Comparison of ENCODE assay signal across 29 mouse cellular contexts in genomic region chr5:90624708-90625425, GRCm38 (mm10). TPM values are rescaled to one million over a fixed set of nuclear protein-coding genes. Genes with fewer than 3 reads are reported as not detected.
DNase-seq lines count a peak whose midpoint lies in the region; ATAC-seq and TF ChIP-seq lines count a peak whose summit lies in the region.
"Had no signal": no experiment of that assay in that cellular context is flagged by ENCODE, and none has a peak within 500 bp of the region (broad histone marks: within the 10 kb centered on the region; RNA-seq: fewer than 3 reads in every experiment).

No protein-coding gene starts in this region.

- no peak for ATAC-seq in lung, postnatal 0 days
- ATAC-seq in kidney, postnatal 0 days (replicated peaks; ENCODE audit: low FRiP score, low read depth), result peak; percentile 74; the same call in 1 of the 2 replicates
- ATAC-seq: forebrain, postnatal 0 days; intestine, postnatal 0 days had no signal

- H3K9me3 ChIP-seq in lung, postnatal 0 days (ENCODE audit: low read length), result no peaks in the 10 kb centered on the region
- H3K9me3 ChIP-seq in kidney, postnatal 0 days (replicated peaks; ENCODE audit: low read length), result no peaks in the 10 kb centered on the region
- H3K9me3 ChIP-seq: forebrain, embryonic 12.5 days; hindbrain, embryonic 13.5 days; limb, embryonic 10.5 days; limb, embryonic 15.5 days; liver, embryonic 13.5 days had no signal

- H3K4me2 ChIP-seq in lung, postnatal 0 days (replicated peaks; ENCODE audit: low read depth, low read length), result no peak overlapping the region
- no peak overlapping the region for H3K4me2 ChIP-seq in kidney, postnatal 0 days (ENCODE audit: low read length)
- H3K4me2 ChIP-seq: forebrain, embryonic 12.5 days; heart, embryonic 11.5 days; hindbrain, embryonic 13.5 days; limb, embryonic 15.5 days; liver, embryonic 13.5 days had no signal

- H3K27me3 ChIP-seq in lung, postnatal 0 days (replicated peaks; ENCODE audit: insufficient read depth, low read length), result no peaks in the 10 kb centered on the region
- no peaks in the 10 kb centered on the region for H3K27me3 ChIP-seq in kidney, postnatal 0 days (ENCODE audit: insufficient read depth, low read length)
- H3K27me3 ChIP-seq: CH12.LX; forebrain, embryonic 12.5 days; hindbrain, embryonic 13.5 days; limb, embryonic 15.5 days; liver, embryonic 13.5 days had no signal

- DNase-seq in lung, postnatal 0 days (ENCODE audit: low spot score), result peak; percentile 14
- DNase-seq in lung, postnatal 10 days, result no peak
- peak; percentile 44 to 52 for DNase-seq in kidney, adult 8-10 months
- peak; percentile 36 for DNase-seq in kidney, postnatal 0 days (ENCODE audit: low spot score)
- peak; percentile 38 to 63 for DNase-seq in kidney, postnatal 4 days
- DNase-seq in thymus, postnatal 25 days, result no peak
- DNase-seq in left cerebral cortex, postnatal 36 days (ENCODE audit: low spot score in 2 of 2), result no peak
- DNase-seq in cerebellum, adult 8-10 months, result no peak
- DNase-seq: adrenal gland, postnatal 14 days; cerebellum, adult 11-12 months; cerebellum, postnatal 10 days; forebrain, postnatal 0 days; heart, postnatal 4 days; liver, embryonic 13.5 days; lung, adult 18-20 months; lung, postnatal 14 days; midbrain, embryonic 14.5 days; spleen, adult 18-20 months; thymus, adult 2 months had no signal

- 70% methylated on average over 18 of the region's 18 CpGs for WGBS in lung, postnatal 0 days
- WGBS in kidney, postnatal 0 days, result 56% methylated on average over 18 of the region's 18 CpGs

- no peak for TF ChIP-seq CTCF in lung, postnatal 0 days (IDR thresholded peaks at IDR 0.05)
- TF ChIP-seq CTCF in kidney, postnatal 0 days (IDR thresholded peaks at IDR 0.05; ENCODE audit: low read depth), result no peak

- no peaks in the 10 kb centered on the region for H3K36me3 ChIP-seq in lung, postnatal 0 days (ENCODE audit: insufficient read depth, low read length)
- no peaks in the 10 kb centered on the region for H3K36me3 ChIP-seq in kidney, postnatal 0 days (ENCODE audit: insufficient read depth, low read length)
- H3K36me3 ChIP-seq: forebrain, embryonic 12.5 days; hindbrain, embryonic 13.5 days; limb, embryonic 10.5 days; limb, embryonic 15.5 days; liver, embryonic 13.5 days had no signal

- H3K9ac ChIP-seq in lung, postnatal 0 days (replicated peaks; ENCODE audit: low read depth), result no peak overlapping the region
- H3K9ac ChIP-seq in kidney, postnatal 0 days (ENCODE audit: low read depth, low read length), result no peak overlapping the region
- H3K9ac ChIP-seq: forebrain, embryonic 12.5 days; forebrain, postnatal 0 days; hindbrain, embryonic 13.5 days; limb, embryonic 15.5 days; liver, embryonic 13.5 days had no signal

- H3K4me3 ChIP-seq in lung, postnatal 0 days (ENCODE audit: low read depth, low read length), result no peak overlapping the region
- no peak overlapping the region for H3K4me3 ChIP-seq in kidney, postnatal 0 days (replicated peaks; ENCODE audit: low read depth, low read length)
- H3K4me3 ChIP-seq: erythroblast, embryonic 14.5 days; forebrain, embryonic 12.5 days; hindbrain, embryonic 13.5 days; limb, embryonic 10.5 days; limb, embryonic 15.5 days; liver, embryonic 13.5 days had no signal

- H3K4me1 ChIP-seq in lung, postnatal 0 days (ENCODE audit: insufficient read depth, low read depth, low read length), result no peaks in the 10 kb centered on the region
- H3K4me1 ChIP-seq in kidney, postnatal 0 days (replicated peaks; ENCODE audit: insufficient read depth, low read length), result 0 out of 2 replicates have a peak, but pooled peaks cover 5% of the 10 kb centered on the region
- H3K4me1 ChIP-seq: forebrain, embryonic 12.5 days; hindbrain, embryonic 13.5 days; liver, embryonic 13.5 days had no signal

- TF ChIP-seq EP300 in lung, postnatal 0 days (IDR thresholded peaks at IDR 0.05), result no peak

- intact Hi-C loops in left cerebral cortex, postnatal 36 days (cut with DNase I), result no loop called here

- no peak overlapping the region for H3K27ac ChIP-seq in lung, postnatal 0 days (ENCODE audit: low read length)
- H3K27ac ChIP-seq in kidney, postnatal 0 days, result peak overlapping the region; percentile 66
- H3K27ac ChIP-seq: forebrain, embryonic 12.5 days; hindbrain, embryonic 13.5 days; limb, embryonic 10.5 days; limb, embryonic 15.5 days; liver, embryonic 13.5 days had no signal

RNA-seq across cellular contexts. Expression of gene Rassf6, which starts 15.6 kb away (rescaled TPM):
- polyA plus RNA-seq in lung, postnatal 0 days (2015; fragmentation: Nextera tagmentation; extraction: Ambion mirVana), result 6.8 and 8.6 TPM in 2 replicates
- 27.8 and 31.6 TPM in 2 replicates for polyA plus RNA-seq in kidney, postnatal 0 days (2015; fragmentation: Nextera tagmentation; extraction: Ambion mirVana)
- total RNA-seq in left cerebral cortex, postnatal 36 days (2021), result 1 to 10 TPM in 1 of 2 experiments, under 1 TPM in 1; 0.97 to 1.4 TPM
- total RNA-seq: common myeloid progenitor, adult 5-6 weeks; gastrocnemius, adult 8-10 months had no signal
- polyA plus RNA-seq: erythroblast, embryonic 14.5 days had no signal

Comparison
In these comparisons a context has a peak if more than half of its experiments do, and no peak if none do; other contexts are left out.
1. DNase-seq: peak in lung, postnatal 0 days (single experiment), kidney, adult 8-10 months (2 of 2), kidney, postnatal 0 days (single experiment) and kidney, postnatal 4 days (2 of 2); none in lung, postnatal 10 days (single experiment), thymus, postnatal 25 days (single experiment), left cerebral cortex, postnatal 36 days (0 of 2) and cerebellum, adult 8-10 months (single experiment).